Mouse (Mus musculus): ENCODE measurements around the gene Fth1. TPM values are rescaled to one million over a fixed set of nuclear protein-coding genes. Genes with fewer than 3 reads are reported as not detected.

Gene Fth1
- total RNA-seq, 2 experiments from 2014 or later, result 2,856 to 3,180 TPM

GRCm38 (mm10) chr19:10022414-10023303 lies 42.3 kb downstream of the Fth1 start:
- DNase-seq, result peak; percentile 52 to 69

GRCm38 (mm10) chr19:10023304-10023758 lies 42.9 kb downstream of the Fth1 start:
- DNase-seq, result no peak

- DNase-seq, result no peak
Measured at GRCm38 (mm10) chr19:10025169-10025875, 44.9 kb downstream of the Fth1 start.

DNA sequence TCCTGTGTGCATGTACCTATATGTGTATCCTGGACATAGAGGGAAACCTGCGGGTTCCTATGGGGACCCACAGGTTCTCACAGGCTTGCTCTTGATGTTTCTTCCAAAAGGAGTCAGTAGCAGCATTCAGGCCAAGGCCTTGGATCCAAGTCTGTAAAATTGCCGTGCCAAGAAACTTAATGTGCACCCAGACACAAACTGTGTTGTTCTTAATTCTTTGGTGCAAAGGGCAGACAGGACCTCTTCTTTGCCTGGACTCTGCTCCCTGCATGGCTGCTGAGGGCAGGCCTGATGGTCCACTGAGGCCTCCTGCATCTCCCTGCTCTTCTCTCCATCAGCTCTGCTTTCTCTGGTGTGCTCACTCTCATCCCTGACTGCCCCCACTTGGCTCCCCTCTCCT lies 49.3 kb downstream of the Fth1 start:
- no peak for DNase-seq

GRCm38 (mm10) chr19:10033211-10033973 lies 53.0 kb downstream of the Fth1 start:
- DNase-seq, result peak; percentile 37 to 47

DNA sequence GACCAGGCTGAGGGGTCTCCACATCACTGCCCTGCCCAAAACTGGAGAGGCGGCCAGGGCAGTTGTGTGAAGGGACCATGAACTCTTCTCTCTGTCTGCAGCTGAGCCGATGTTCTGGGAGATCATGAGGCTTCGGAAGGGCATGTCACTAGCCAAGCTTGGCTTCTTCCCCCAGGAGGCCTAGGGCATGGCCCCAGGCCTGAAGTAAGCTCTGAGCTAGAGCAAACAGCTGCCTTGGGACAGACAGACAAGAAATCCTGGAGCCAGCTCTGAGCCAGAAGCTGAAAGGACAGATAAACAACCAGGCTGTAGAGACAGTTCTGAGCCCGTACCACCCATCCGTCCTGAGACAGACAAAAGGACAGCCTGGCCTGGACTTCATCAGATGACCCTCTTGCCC lies 54.0 kb downstream of the Fth1 start:
- no peak for DNase-seq

Other genes with a start within 250 kb of the Fth1 start
- not detected for gene Scgb2a2, start 133.0 kb upstream of the Fth1 start, total RNA-seq (2021)
- gene Incenp, start 81.0 kb upstream of the Fth1 start, total RNA-seq (2021), result 10 to 100 TPM; 14.0 to 14.1 TPM
- gene Best1, start 21.0 kb downstream of the Fth1 start, total RNA-seq (2021), result under 1 TPM; 0.52 to 0.58 TPM
- gene Rab3il1, start 21.1 kb downstream of the Fth1 start, total RNA-seq (2021), result 10 to 100 TPM in 1 of 2 experiments, 1 to 10 TPM in 1; 8.9 to 10.4 TPM
- 10 to 100 TPM; 24.3 to 24.5 TPM for gene Fads3, start 61.0 kb downstream of the Fth1 start, total RNA-seq (2021)
- gene Fads2, start 121.1 kb downstream of the Fth1 start, total RNA-seq (2021), result 100 to 1,000 TPM; 151 to 155 TPM
- 100 to 1,000 TPM; 180 to 187 TPM for gene Fads1, start 202.3 kb downstream of the Fth1 start, total RNA-seq (2021)
- gene Tmem258, start 223.4 kb downstream of the Fth1 start, total RNA-seq (2021), result 10 to 100 TPM; 78.7 to 80.1 TPM
- gene Fen1, start 223.6 kb downstream of the Fth1 start, total RNA-seq (2021), result 10 to 100 TPM in 1 of 2 experiments, 1 to 10 TPM in 1; 8.8 to 10.1 TPM

All from layer of hippocampus, postnatal 36 days (tissue).